In the genomic region with DNA sequence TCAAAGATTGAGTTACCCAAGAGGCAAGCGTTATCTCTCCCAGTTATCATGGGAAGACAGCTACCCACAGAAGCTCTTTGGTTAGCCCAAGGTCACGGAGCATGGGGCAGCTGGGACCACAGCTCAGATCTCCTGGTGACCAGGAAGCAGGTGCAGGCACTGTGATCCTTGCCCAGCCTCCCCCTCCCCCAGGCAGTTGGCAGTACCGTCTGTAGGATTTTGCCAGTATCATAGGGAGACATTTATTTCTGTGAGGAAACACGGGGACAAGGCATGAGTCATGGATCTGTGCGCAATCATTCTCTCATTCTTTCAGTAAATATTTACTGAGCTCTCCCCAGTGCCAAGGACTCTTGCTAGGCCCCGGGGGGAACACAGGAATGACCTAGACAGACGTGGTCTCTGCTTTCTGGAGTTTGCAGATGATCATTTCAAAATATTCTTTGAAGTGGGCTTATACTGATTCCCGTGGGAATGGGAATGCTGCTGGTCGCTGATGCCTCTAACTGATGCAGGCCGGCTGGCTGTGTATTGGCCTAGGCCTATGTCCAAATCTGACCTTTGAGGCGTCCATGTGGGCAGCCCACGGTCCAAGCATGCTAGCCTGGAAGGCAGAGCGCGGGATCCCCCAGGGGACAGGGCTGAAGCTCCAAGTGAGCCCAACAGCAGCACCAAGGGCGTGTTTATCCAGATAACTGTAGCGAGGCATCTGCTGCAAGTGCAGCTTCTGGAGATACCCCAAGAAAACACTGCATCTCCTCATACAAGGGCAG, we compare ENCODE assay signal across 8 mouse cellular contexts. TPM values are rescaled to one million over a fixed set of nuclear protein-coding genes. Genes with fewer than 3 reads are reported as not detected.
DNase-seq lines count a peak whose midpoint lies in the region; ATAC-seq and TF ChIP-seq lines count a peak whose summit lies in the region.

No protein-coding gene starts in this region.

- H3K27me3 ChIP-seq in Patski (no peaks in the 10 kb centered on the region), myocyte (ENCODE audit: control insufficient read depth, insufficient read depth, insufficient read length) (peaks cover 30% of the 10 kb centered on the region)
- no peaks in the 10 kb centered on the region; the same call in 1 of the 2 replicates for H3K27me3 ChIP-seq in hindbrain, embryonic 11.5 days (ENCODE audit: control insufficient read depth, insufficient read depth, low read length)

- in situ Hi-C loops in Patski (cut with MboI; ENCODE audit: low pct_unique_long_range_greater_than_20kb), result loop anchor here (5.0 kb wide), 2 partner anchors 42 to 58 kb away; partner anchors contain the start of gene Tgfbr1

- POLR2A ChIA-PET in Patski (lab: Charles Lee), result no interaction called here

- no peak for TF ChIP-seq POLR2A in myocyte (IDR thresholded peaks at IDR 0.05; ENCODE audit: insufficient read length, low read depth)

- no peak for TF ChIP-seq CTCF in Patski (IDR thresholded peaks at IDR 0.05)

- WGBS in hindbrain, embryonic 11.5 days, result 80% methylated on average over 16 of the region's 16 CpGs

- no peak overlapping the region for H3ac ChIP-seq in myocyte (ENCODE audit: control insufficient read depth, insufficient read length)

- H3K9me3 ChIP-seq in hindbrain, embryonic 11.5 days (ENCODE audit: control insufficient read depth, low read length), result no peaks in the 10 kb centered on the region

- H3K36me3 ChIP-seq in myocyte (ENCODE audit: control insufficient read depth, insufficient read depth), result no peaks in the 10 kb centered on the region
- no peaks in the 10 kb centered on the region for H3K36me3 ChIP-seq in hindbrain, embryonic 11.5 days (ENCODE audit: control insufficient read depth, insufficient read depth, low read length)

- intact Hi-C loops in left cerebral cortex, postnatal 36 days (cut with DNase I), result no loop called here

- peak; percentile 76 for DNase-seq in 3134 (ENCODE audit: extremely low read depth, insufficient read length, low spot score)
- DNase-seq in Patski (ENCODE audit: low read depth, low spot score), result peak; percentile 91
- peak; percentile 90 to 92 for DNase-seq in cerebellum, postnatal 25 days
- peak; percentile 44 for DNase-seq in heart, postnatal 4 days
- peak; percentile 42 for DNase-seq in left cerebral cortex, postnatal 36 days (ENCODE audit: low spot score in 2 of 2)
- DNase-seq in thymus, postnatal 0 days (ENCODE audit: low spot score), result no peak
- DNase-seq in hindbrain, embryonic 11.5 days (ENCODE audit: low spot score), result no peak

- no peaks in the 10 kb centered on the region for H3K79me2 ChIP-seq in myocyte (ENCODE audit: control insufficient read depth, insufficient read depth)

- H3K27ac ChIP-seq in hindbrain, embryonic 11.5 days (ENCODE audit: low read depth, low read length), result no peak overlapping the region

- CTCF ChIA-PET in Patski (lab: Charles Lee), result interaction anchor here (0.9 to 1.8 kb wide), 3 partner anchors 10 to 58 kb away, joined by 3 to 5 read pairs (median 4); no protein-coding TSS in a partner anchor

- H3K9ac ChIP-seq in hindbrain, embryonic 11.5 days (ENCODE audit: low read depth, low read length), result no peak overlapping the region

- H3K4me2 ChIP-seq in myocyte (ENCODE audit: low read depth), result peak overlapping the region; percentile 56
- no peak overlapping the region for H3K4me2 ChIP-seq in hindbrain, embryonic 11.5 days (replicated peaks; ENCODE audit: low read depth, low read length)

- H3K4me3 ChIP-seq in myocyte, result no peak overlapping the region
- H3K4me3 ChIP-seq in hindbrain, embryonic 11.5 days (ENCODE audit: low read depth, low read length), result no peak overlapping the region

- peak; percentile 86 for ATAC-seq in Patski
- no peak for ATAC-seq in hindbrain, embryonic 11.5 days (ENCODE audit: low FRiP score)

- H3K4me1 ChIP-seq in hindbrain, embryonic 11.5 days (replicated peaks; ENCODE audit: control insufficient read depth, insufficient read depth, low read length), result no peaks in the 10 kb centered on the region

TF ChIP-seq in myocyte, 11 proteins besides CTCF, POLR2A, EP300 and RAD21:
- peak; percentile 98 for TF ChIP-seq TCF3 (IDR thresholded peaks at IDR 0.05; ENCODE audit: insufficient read length, low read depth)
- TF ChIP-seq CEBPB (IDR thresholded peaks at IDR 0.05; ENCODE audit: insufficient read depth, poor library complexity, severe bottlenecking), result 0 out of 2 replicates have a peak, but pooled peaks have one; percentile 55
- TF ChIP-seq SRF (IDR thresholded peaks at IDR 0.05; ENCODE audit: control insufficient read depth, insufficient read length, low read depth), result no peak
- TF ChIP-seq REST (IDR thresholded peaks at IDR 0.05; ENCODE audit: insufficient read depth, insufficient read length), result no peak
- TF ChIP-seq MYOD1 (IDR thresholded peaks at IDR 0.05; ENCODE audit: control insufficient read depth in 1 of 3, insufficient read length in 2 of 3, low read depth in 2 of 3), result peak; percentile 93 to 99 (median 99)
- peak; percentile 99 to 100 (median 99) for TF ChIP-seq MYOG (IDR thresholded peaks at IDR 0.05; ENCODE audit: control insufficient read depth in 1 of 3, insufficient read depth in 1 of 3, insufficient read length in 2 of 3, low read depth in 2 of 3)
- TF ChIP-seq TCF12 (IDR thresholded peaks at IDR 0.05; ENCODE audit: insufficient read depth, poor library complexity, severe bottlenecking), result peak; percentile 96

RNA-seq across cellular contexts. Expression of gene Tgfbr1, which starts 59.1 kb away (rescaled TPM):
- polyA plus RNA-seq in Patski (2021), result 12.9 TPM
- 10 to 100 TPM; 24.4 to 25.5 TPM for total RNA-seq in heart, postnatal 4 days (2021)
- 10 to 100 TPM; 18.9 to 20.2 TPM for total RNA-seq in left cerebral cortex, postnatal 36 days (2021)
- 2.7 TPM for polyA plus RNA-seq in myocyte (2012; fragmentation: generic; extraction: Trizol)
- polyA plus RNA-seq in thymus, postnatal 0 days (2015; fragmentation: Nextera tagmentation; extraction: Ambion mirVana), result 25.7 and 26.6 TPM in 2 replicates
- polyA plus RNA-seq in hindbrain, embryonic 11.5 days (2014; fragmentation: Nextera tagmentation; extraction: Ambion mirVana), result 90.1 and 112 TPM in 2 replicates

Comparison
In these comparisons a context has a peak if more than half of its experiments do, and no peak if none do; other contexts are left out.
1. DNase-seq: peak in 3134 (single experiment), Patski (single experiment), cerebellum, postnatal 25 days (2 of 2), heart, postnatal 4 days (single experiment) and left cerebral cortex, postnatal 36 days (2 of 2); none in thymus, postnatal 0 days (single experiment) and hindbrain, embryonic 11.5 days (single experiment).